Mouse (Mus musculus): Measurements from ENCODE around the gene Babam2. TPM values are rescaled to one million over a fixed set of nuclear protein-coding genes. Genes with fewer than 3 reads are reported as not detected.

Gene Babam2
- polyA plus RNA-seq, 1 experiment from 2014 or later, result 90.2 TPM

DNA sequence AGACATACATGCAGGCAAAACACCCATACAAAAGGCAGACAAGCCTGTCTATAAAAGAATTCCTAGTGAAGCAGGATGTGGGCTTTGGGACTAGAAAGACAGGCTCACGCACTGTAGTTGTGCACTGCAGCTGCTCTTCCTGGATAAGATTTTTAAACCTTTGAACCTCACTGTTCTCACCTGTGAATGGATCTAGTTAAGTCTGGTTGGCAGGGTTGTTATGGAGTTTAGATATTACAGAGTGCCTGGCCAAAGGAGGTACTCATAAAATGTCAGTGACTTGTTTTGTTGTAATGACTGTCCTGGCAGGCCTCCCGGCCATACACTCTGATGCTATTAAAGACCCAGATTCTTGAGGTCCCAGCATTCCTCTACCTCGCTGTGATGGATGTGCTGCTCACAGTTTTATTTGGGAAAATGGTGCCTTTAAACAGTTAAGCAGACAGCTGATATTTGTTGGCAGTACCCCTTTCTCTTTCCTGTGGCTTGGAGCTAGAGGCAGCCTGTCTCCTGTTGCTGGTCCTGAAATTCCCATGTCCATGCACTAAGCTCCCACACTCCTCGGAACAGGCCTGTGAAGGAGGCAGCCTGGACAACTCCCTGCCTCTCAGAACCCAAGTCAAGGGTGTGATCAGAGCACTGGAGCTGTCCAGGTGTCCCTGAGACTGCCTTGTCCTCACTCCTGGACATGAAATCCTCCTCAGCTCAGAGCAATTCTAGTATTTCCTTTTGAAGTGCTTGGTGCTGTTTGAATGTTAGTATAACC lies 299.9 kb downstream of the Babam2 start:
- no peak for TF ChIP-seq CTCF (IDR thresholded peaks at IDR 0.05; ENCODE audit: low read depth)
- WGBS, result 53% methylated on average over 4 of the region's 4 CpGs

GRCm38 (mm10) chr5:31998806-31999205 lies 301.3 kb downstream of the Babam2 start:
- Histone ChIP-seq H3K27ac (no peak overlapping the region), H3K4me3 (replicated peaks; ENCODE audit: low read depth, low read length) (no peak overlapping the region), H3K9ac (ENCODE audit: low read depth, low read length) (no peak overlapping the region), H3K9me3 (replicated peaks; ENCODE audit: low read length) (no peaks in the 10 kb centered on the region), H3K36me3 (ENCODE audit: insufficient read depth, low read length) (no peaks in the 10 kb centered on the region), H3K4me2 (ENCODE audit: low read length) (no peak overlapping the region), H3K27me3 (ENCODE audit: insufficient read depth, low read length) (no peaks in the 10 kb centered on the region), H3K4me1 (replicated peaks; ENCODE audit: insufficient read depth, low read length) (no peaks in the 10 kb centered on the region)
- no peak for TF ChIP-seq CTCF (IDR thresholded peaks at IDR 0.05; ENCODE audit: low read depth)
- DNase-seq (ENCODE audit: low spot score) (no peak), ATAC-seq (replicated peaks; ENCODE audit: low FRiP score, low read depth) (no peak)
- WGBS, result 71% methylated on average over 2 of the region's 2 CpGs

More for the DNA sequence above, 299.9 kb downstream of the Babam2 start:
- Histone ChIP-seq H3K4me1 (replicated peaks; ENCODE audit: insufficient read depth, low read length) (no peaks in the 10 kb centered on the region), H3K4me2 (ENCODE audit: low read length) (no peak overlapping the region), H3K36me3 (ENCODE audit: insufficient read depth, low read length) (no peaks in the 10 kb centered on the region), H3K4me3 (replicated peaks; ENCODE audit: low read depth, low read length) (no peak overlapping the region), H3K27me3 (ENCODE audit: insufficient read depth, low read length) (no peaks in the 10 kb centered on the region), H3K27ac (no peak overlapping the region), H3K9me3 (replicated peaks; ENCODE audit: low read length) (no peaks in the 10 kb centered on the region), H3K9ac (ENCODE audit: low read depth, low read length) (no peak overlapping the region)
- DNase-seq (ENCODE audit: low spot score), result peak; percentile 17
- no peak for ATAC-seq (replicated peaks; ENCODE audit: low FRiP score, low read depth)

- 61% methylated on average over 3 of the region's 3 CpGs for WGBS
- no peaks in the 10 kb centered on the region for H3K36me3 ChIP-seq (ENCODE audit: insufficient read depth, low read length)
- no peaks in the 10 kb centered on the region for H3K9me3 ChIP-seq (replicated peaks; ENCODE audit: low read length)
- no peak overlapping the region for H3K27ac ChIP-seq
- no peak for TF ChIP-seq CTCF (IDR thresholded peaks at IDR 0.05; ENCODE audit: low read depth)
- DNase-seq (ENCODE audit: low spot score) (no peak), ATAC-seq (replicated peaks; ENCODE audit: low FRiP score, low read depth) (no peak)
- no peak overlapping the region for H3K9ac ChIP-seq (ENCODE audit: low read depth, low read length)
- no peaks in the 10 kb centered on the region for H3K4me1 ChIP-seq (replicated peaks; ENCODE audit: insufficient read depth, low read length)
- H3K27me3 ChIP-seq (ENCODE audit: insufficient read depth, low read length), result no peaks in the 10 kb centered on the region
- no peak overlapping the region for H3K4me3 ChIP-seq (replicated peaks; ENCODE audit: low read depth, low read length)
- no peak overlapping the region for H3K4me2 ChIP-seq (ENCODE audit: low read length)
Observed at GRCm38 (mm10) chr5:32000076-32000475, 302.6 kb downstream of the Babam2 start.

DNA sequence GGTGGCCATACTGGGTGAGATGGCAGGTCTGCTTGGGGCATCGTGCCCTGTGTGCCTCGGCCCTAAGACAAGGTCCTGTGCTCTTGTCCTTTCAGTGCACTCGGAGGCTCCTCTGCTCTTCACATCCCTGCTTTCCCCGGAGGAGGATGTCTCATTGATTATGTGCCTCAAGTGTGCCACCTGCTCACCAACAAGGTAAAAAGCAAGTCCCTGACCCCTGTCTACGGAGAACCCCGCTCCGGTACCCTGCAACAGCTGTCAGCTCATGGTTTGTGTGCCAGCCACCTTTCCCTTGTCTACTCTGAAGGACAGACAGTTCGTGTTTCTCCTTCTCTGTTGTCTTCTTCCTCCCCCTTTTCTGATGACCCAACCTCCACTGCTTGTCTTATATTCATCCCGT lies 303.8 kb downstream of the Babam2 start:
- Histone ChIP-seq H3K36me3 (ENCODE audit: insufficient read depth, low read length) (no peaks in the 10 kb centered on the region), H3K27ac (no peak overlapping the region), H3K9me3 (replicated peaks; ENCODE audit: low read length) (no peaks in the 10 kb centered on the region), H3K4me2 (ENCODE audit: low read length) (no peak overlapping the region), H3K9ac (ENCODE audit: low read depth, low read length) (no peak overlapping the region), H3K4me1 (replicated peaks; ENCODE audit: insufficient read depth, low read length) (no peaks in the 10 kb centered on the region), H3K4me3 (replicated peaks; ENCODE audit: low read depth, low read length) (no peak overlapping the region), H3K27me3 (ENCODE audit: insufficient read depth, low read length) (no peaks in the 10 kb centered on the region)
- no peak for ATAC-seq (replicated peaks; ENCODE audit: low FRiP score, low read depth)
- no peak for DNase-seq (ENCODE audit: low spot score)
- 84% methylated on average over 9 of the region's 9 CpGs for WGBS
- no peak for TF ChIP-seq CTCF (IDR thresholded peaks at IDR 0.05; ENCODE audit: low read depth)

GRCm38 (mm10) chr5:32001771-32002170 lies 304.3 kb downstream of the Babam2 start:
- H3K4me3 ChIP-seq (replicated peaks; ENCODE audit: low read depth, low read length), result no peak overlapping the region
- no peaks in the 10 kb centered on the region for H3K36me3 ChIP-seq (ENCODE audit: insufficient read depth, low read length)
- WGBS, result 44% methylated on average over 3 of the region's 3 CpGs
- TF ChIP-seq CTCF (IDR thresholded peaks at IDR 0.05; ENCODE audit: low read depth), result no peak
- ATAC-seq (replicated peaks; ENCODE audit: low FRiP score, low read depth) (no peak), DNase-seq (ENCODE audit: low spot score) (no peak)
- no peaks in the 10 kb centered on the region for H3K27me3 ChIP-seq (ENCODE audit: insufficient read depth, low read length)
- H3K9me3 ChIP-seq (replicated peaks; ENCODE audit: low read length), result no peaks in the 10 kb centered on the region
- H3K4me2 ChIP-seq (ENCODE audit: low read length), result no peak overlapping the region
- no peak overlapping the region for H3K27ac ChIP-seq
- H3K4me1 ChIP-seq (replicated peaks; ENCODE audit: insufficient read depth, low read length), result no peaks in the 10 kb centered on the region
- no peak overlapping the region for H3K9ac ChIP-seq (ENCODE audit: low read depth, low read length)

DNA sequence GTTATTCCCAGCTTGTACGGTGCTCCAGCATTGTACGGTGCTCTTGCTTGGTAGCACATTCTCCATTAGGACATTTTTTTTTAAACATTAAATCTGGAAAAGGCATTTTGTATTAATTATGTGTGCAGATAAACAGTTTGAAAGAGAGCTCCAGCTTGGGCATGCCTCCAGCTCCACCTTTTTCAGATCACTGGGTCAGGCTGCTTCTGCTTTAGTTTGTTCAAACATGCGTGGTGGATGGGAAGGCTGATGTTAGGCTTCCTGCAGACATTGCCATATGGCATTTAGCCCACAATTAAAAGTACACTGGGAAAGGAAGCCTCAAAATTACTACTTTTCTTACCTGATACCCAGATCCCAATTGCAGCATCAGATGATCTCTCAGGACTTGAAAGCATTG lies 310.9 kb downstream of the Babam2 start:
- no peak overlapping the region for H3K9ac ChIP-seq (ENCODE audit: low read depth, low read length)
- WGBS, result 51% methylated on average over 3 of the region's 3 CpGs
- no peaks in the 10 kb centered on the region for H3K36me3 ChIP-seq (ENCODE audit: insufficient read depth, low read length)
- no peaks in the 10 kb centered on the region for H3K9me3 ChIP-seq (replicated peaks; ENCODE audit: low read length)
- no peak for DNase-seq (ENCODE audit: low spot score)
- H3K4me3 ChIP-seq (replicated peaks; ENCODE audit: low read depth, low read length), result no peak overlapping the region
- H3K4me2 ChIP-seq (ENCODE audit: low read length), result no peak overlapping the region
- H3K27ac ChIP-seq, result no peak overlapping the region
- no peak for TF ChIP-seq CTCF (IDR thresholded peaks at IDR 0.05; ENCODE audit: low read depth)
- H3K27me3 ChIP-seq (ENCODE audit: insufficient read depth, low read length), result no peaks in the 10 kb centered on the region
- no peak for ATAC-seq (replicated peaks; ENCODE audit: low FRiP score, low read depth)
- H3K4me1 ChIP-seq (replicated peaks; ENCODE audit: insufficient read depth, low read length), result no peaks in the 10 kb centered on the region

GRCm38 (mm10) chr5:32010056-32010455 lies 312.6 kb downstream of the Babam2 start:
- Histone ChIP-seq H3K36me3 (ENCODE audit: insufficient read depth, low read length) (no peaks in the 10 kb centered on the region), H3K9ac (ENCODE audit: low read depth, low read length) (no peak overlapping the region), H3K27me3 (ENCODE audit: insufficient read depth, low read length) (no peaks in the 10 kb centered on the region), H3K4me1 (replicated peaks; ENCODE audit: insufficient read depth, low read length) (no peaks in the 10 kb centered on the region), H3K4me2 (ENCODE audit: low read length) (no peak overlapping the region), H3K27ac (no peak overlapping the region), H3K9me3 (replicated peaks; ENCODE audit: low read length) (no peaks in the 10 kb centered on the region), H3K4me3 (replicated peaks; ENCODE audit: low read depth, low read length) (no peak overlapping the region)
- DNase-seq (ENCODE audit: low spot score) (no peak), ATAC-seq (replicated peaks; ENCODE audit: low FRiP score, low read depth) (no peak)
- 76% methylated on average over 4 of the region's 4 CpGs for WGBS
- no peak for TF ChIP-seq CTCF (IDR thresholded peaks at IDR 0.05; ENCODE audit: low read depth)
